Mouse (Mus musculus) MEL (cell line): ENCODE data around the gene Plekhg3. TPM values are rescaled to one million over a fixed set of nuclear protein-coding genes. Genes with fewer than 3 reads are reported as not detected.

ENCODE experiments used
- DNase-seq: peaks from one replicate; pipeline ENCODE4 v3.0.0; 2011; ENCODE audit warnings: low read depth, low spot score
- H3K27ac ChIP-seq: 2 replicates; pipeline ENCODE4 v1.5.1; 2012; ENCODE audit warnings: low read depth, mild to moderate bottlenecking, control low read depth, low read length, moderate library complexity; ENCODE audit not compliant: control insufficient read depth
- H3K27me3 ChIP-seq, 2 experiments: fragments of 150-350 bp in 1 of 2; sonication (generic) in 1 of 2; 2 replicates each; pipeline ENCODE4 v1.6.1; 2012; ENCODE audit warnings: low read length in 2 of 2, mild to moderate bottlenecking in 2 of 2, improper control_type of control experiment in 1 of 2, moderate library complexity in 1 of 2; ENCODE audit not compliant: insufficient read depth in 2 of 2, control insufficient read depth in 1 of 2
- H3K36me3 ChIP-seq, 2 experiments: 2 replicates each; pipeline ENCODE4 v1.6.1; 2012 to 2014; ENCODE audit warnings: low read length in 2 of 2, improper control_type of control experiment in 1 of 2, inconsistent platforms in 1 of 2, mild to moderate bottlenecking in 1 of 2; ENCODE audit not compliant: insufficient read depth in 2 of 2, control insufficient read depth in 1 of 2
- H3K4me1 ChIP-seq, 2 experiments: fragments of 150-350 bp in 1 of 2; sonication (generic) in 1 of 2; 2 replicates each; pipeline ENCODE4 v1.6.1; 2012; ENCODE audit warnings: low read length in 2 of 2, improper control_type of control experiment in 1 of 2, mild to moderate bottlenecking in 1 of 2; ENCODE audit not compliant: insufficient read depth in 2 of 2, control insufficient read depth in 1 of 2
- H3K4me3 ChIP-seq, 2 experiments: fragments of 150-350 bp in 1 of 2; sonication (generic) in 1 of 2; 2 replicates each; pipeline ENCODE4 v1.5.1; 2012; ENCODE audit warnings: low read depth in 2 of 2, low read length in 2 of 2, mild to moderate bottlenecking in 2 of 2, moderate library complexity in 2 of 2, control low read depth in 1 of 2, improper control_type of control experiment in 1 of 2; ENCODE audit not compliant: control insufficient read depth in 1 of 2, insufficient read depth in 1 of 2
- H3K79me2 ChIP-seq: 2 replicates; pipeline ENCODE4 v1.6.1; 2012; ENCODE audit warnings: mild to moderate bottlenecking, low read length, moderate library complexity; ENCODE audit not compliant: control insufficient read depth, poor library complexity, insufficient read depth
- H3K9ac ChIP-seq: 2 replicates; pipeline ENCODE4 v1.6.1; 2012; ENCODE audit warnings: low read depth, mild to moderate bottlenecking, control low read depth, low read length, moderate library complexity; ENCODE audit not compliant: control insufficient read depth, poor library complexity, severe bottlenecking
- H3K9me3 ChIP-seq: fragments of 150-350 bp; sonication (generic); replicated peaks from 2 replicates; pipeline ENCODE4 v1.6.1; 2012; ENCODE audit warnings: mild to moderate bottlenecking, low read length, improper control_type of control experiment, moderate library complexity; ENCODE audit not compliant: insufficient read depth
- BHLHE40 ChIP-seq: IDR thresholded peaks from 2 replicates; pipeline ENCODE4 v1.6.1; 2012; ENCODE audit warnings: low read depth, mild to moderate bottlenecking, inconsistent platforms, low read length, improper control_type of control experiment, borderline replicate concordance
- CTCF ChIP-seq, 3 experiments: IDR thresholded peaks in 2 of 3; conservative IDR thresholded peaks in 1 of 3; 2 replicates each; pipeline ENCODE4 v1.5.1; 2011 to 2012; ENCODE audit warnings: low read length in 3 of 3, low read depth in 2 of 3, mild to moderate bottlenecking in 2 of 3, improper control_type of control experiment in 1 of 3, inconsistent platforms in 1 of 3, mixed read lengths in 1 of 3, moderate library complexity in 1 of 3; ENCODE audit not compliant: control insufficient read depth in 1 of 3, insufficient read depth in 1 of 3, poor library complexity in 1 of 3, severe bottlenecking in 1 of 3
- ELF1 ChIP-seq: IDR thresholded peaks from 2 replicates; pipeline ENCODE4 v1.6.1; 2014; ENCODE audit warnings: low read depth, mild to moderate bottlenecking, inconsistent platforms, low read length, improper control_type of control experiment, moderate library complexity
- ETS1 ChIP-seq: IDR thresholded peaks from 2 replicates; pipeline ENCODE4 v1.6.1; 2012; ENCODE audit warnings: low read depth, mild to moderate bottlenecking, inconsistent platforms, low read length, improper control_type of control experiment, moderate library complexity
- MAFK ChIP-seq: IDR thresholded peaks from 2 replicates; pipeline ENCODE4 v1.6.1; 2011; ENCODE audit warnings: low read depth, mild to moderate bottlenecking, low read length, improper control_type of control experiment, borderline replicate concordance
- MAZ ChIP-seq: IDR thresholded peaks from 2 replicates; pipeline ENCODE4 v1.6.1; 2012; ENCODE audit warnings: low read depth, mild to moderate bottlenecking, inconsistent platforms, low read length, improper control_type of control experiment
- MEF2A ChIP-seq: IDR thresholded peaks from 2 replicates; pipeline ENCODE4 v1.6.1; 2014; ENCODE audit warnings: low read depth, mild to moderate bottlenecking, inconsistent platforms, low read length, improper control_type of control experiment; ENCODE audit not compliant: poor library complexity, insufficient replicate concordance, severe bottlenecking; ENCODE audit errors: extremely low read depth
- MYB ChIP-seq: IDR thresholded peaks from 2 replicates; pipeline ENCODE4 v1.6.1; 2011; ENCODE audit warnings: mild to moderate bottlenecking, low read depth, low read length, improper control_type of control experiment
- NRF1 ChIP-seq: IDR thresholded peaks from 2 replicates; pipeline ENCODE4 v1.6.1; 2014; ENCODE audit warnings: low read depth, mild to moderate bottlenecking, inconsistent platforms, low read length, improper control_type of control experiment, moderate library complexity; ENCODE audit not compliant: poor library complexity, insufficient read depth, severe bottlenecking
- POLR2A ChIP-seq, 2 experiments: IDR thresholded peaks; 2 replicates each; pipeline ENCODE4 v1.6.1; 2011 to 2012; ENCODE audit warnings: low read length in 2 of 2, mild to moderate bottlenecking in 2 of 2, control low read depth in 1 of 2, improper control_type of control experiment in 1 of 2, low read depth in 1 of 2, moderate library complexity in 1 of 2; ENCODE audit not compliant: control insufficient read depth in 1 of 2, insufficient read depth in 1 of 2, poor library complexity in 1 of 2
- RCOR1 ChIP-seq: IDR thresholded peaks from 2 replicates; pipeline ENCODE4 v1.6.1; 2012; ENCODE audit warnings: low read depth, mild to moderate bottlenecking, inconsistent platforms, low read length, improper control_type of control experiment
- TAL1 ChIP-seq: IDR thresholded peaks from 2 replicates; pipeline ENCODE4 v1.6.1; 2012; ENCODE audit warnings: mild to moderate bottlenecking, inconsistent platforms, low read length, moderate library complexity, mixed read lengths
- UBTF ChIP-seq: IDR thresholded peaks from 2 replicates; pipeline ENCODE4 v1.6.1; 2012; ENCODE audit warnings: low read depth, mild to moderate bottlenecking, inconsistent platforms, low read length, improper control_type of control experiment, moderate library complexity, borderline replicate concordance; ENCODE audit not compliant: insufficient read depth
- USF1 ChIP-seq: IDR thresholded peaks from 2 replicates; pipeline ENCODE4 v1.6.1; 2014; ENCODE audit warnings: low read depth, mild to moderate bottlenecking, inconsistent platforms, low read length, improper control_type of control experiment, moderate library complexity
- USF2 ChIP-seq, 2 experiments: IDR thresholded peaks; 2 replicates each; pipeline ENCODE4 v1.6.1; 2011 to 2012; ENCODE audit warnings: improper control_type of control experiment in 2 of 2, low read length in 2 of 2, borderline replicate concordance in 1 of 2, inconsistent platforms in 1 of 2, low read depth in 1 of 2, mild to moderate bottlenecking in 1 of 2; ENCODE audit not compliant: insufficient read depth in 1 of 2
- ZKSCAN1 ChIP-seq: IDR thresholded peaks from 2 replicates; pipeline ENCODE4 v1.6.1; 2012; ENCODE audit warnings: low read depth, mild to moderate bottlenecking, inconsistent platforms, low read length, improper control_type of control experiment, moderate library complexity
- ZNF384 ChIP-seq: IDR thresholded peaks from 2 replicates; pipeline ENCODE4 v1.6.1; 2012; ENCODE audit warnings: low read depth, mild to moderate bottlenecking, inconsistent platforms, low read length, improper control_type of control experiment
- polyA plus RNA-seq, 2 experiments: library from polyadenylated mRNA; stranded (reverse) in 1 of 2; unstranded in 1 of 2; fragments of >175 nt in 1 of 2; fragments of >200 nt in 1 of 2; gene quantifications; 2 replicates each; pipeline versions ENCODE4 v1.2.1 to v1.2.4; 2012; ENCODE audit warnings: low replicate concordance in 2 of 2, low read depth in 1 of 2; ENCODE audit not compliant: insufficient read length in 2 of 2, insufficient read depth in 1 of 2, missing spikeins in 1 of 2
- total RNA-seq: library from RNA; depleted of rRNA; stranded (reverse); fragments of 300-350 nt; gene quantifications from 2 replicates; pipeline ENCODE4 v1.2.3, GENCODE M21; 2012

Plekhg3 gene
- total and polyA plus RNA-seq, 3 experiments = 0.92 to 7.0 TPM; not detected in 1

DNA sequence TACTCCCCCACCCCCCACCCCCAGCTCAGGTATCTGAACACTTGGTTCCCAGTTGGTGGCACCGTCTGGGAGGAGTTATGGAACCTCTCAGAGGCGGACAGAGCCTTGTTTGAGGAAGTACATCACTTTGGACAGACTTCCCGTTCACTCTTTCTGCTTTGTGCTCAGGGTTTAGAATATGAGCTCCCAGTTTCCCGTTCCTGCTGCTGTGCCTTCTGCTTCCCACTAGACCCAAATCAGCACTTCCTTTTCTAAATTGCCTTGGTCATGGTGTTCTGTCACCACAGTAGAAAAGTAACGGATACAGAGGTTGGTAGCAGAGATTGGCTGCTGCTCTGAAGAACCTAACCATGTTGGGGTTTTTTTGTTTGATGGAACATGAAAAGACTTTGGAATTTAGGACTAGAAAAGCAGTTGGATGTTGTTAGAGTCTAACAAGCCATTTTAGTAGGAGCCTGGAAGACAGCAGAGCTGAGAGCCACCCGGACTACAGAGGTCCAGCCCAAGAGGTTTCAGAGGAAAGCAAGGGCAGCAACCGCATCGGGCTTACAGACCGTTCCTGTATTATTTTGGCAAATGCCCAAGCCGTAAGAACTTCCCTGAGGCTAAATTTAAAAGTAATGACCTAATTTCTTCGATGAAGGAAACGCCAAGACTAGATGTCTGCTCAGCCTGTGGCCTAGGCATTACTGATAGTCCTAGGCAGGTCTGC, 84.3 kb downstream of the Plekhg3 start (continued):
- TF ChIP-seq UBTF (no peak), POLR2A (IDR thresholded peaks at IDR 0.05; ENCODE audit: control insufficient read depth in 1 of 2, insufficient read depth in 1 of 2, low read depth in 1 of 2, low read length in 2 of 2, poor library complexity in 1 of 2) (no peak)

GRCm38 (mm10) chr12:76615580-76615937, 84.9 kb downstream of the Plekhg3 start:
- no peak overlapping the region for H3K27ac ChIP-seq
- H3K36me3 ChIP-seq = no peaks in the 10 kb centered on the region

GRCm38 (mm10) chr12:76618175-76618574, 87.5 kb downstream of the Plekhg3 start:
- no peaks in the 10 kb centered on the region for H3K79me2 ChIP-seq
- H3K4me1 ChIP-seq = no peaks in the 10 kb centered on the region
- H3K36me3 ChIP-seq = no peaks in the 10 kb centered on the region
- no peaks in the 10 kb centered on the region for H3K9me3 ChIP-seq
- H3K4me3 ChIP-seq = no peak overlapping the region
- DNase-seq = no peak
- no peak for TF ChIP-seq MAFK
- TF ChIP-seq POLR2A (IDR thresholded peaks at IDR 0.05; ENCODE audit: control insufficient read depth in 1 of 2, insufficient read depth in 1 of 2, low read depth in 1 of 2, low read length in 2 of 2, poor library complexity in 1 of 2) = no peak
- TF ChIP-seq MYB = no peak
- no peak for TF ChIP-seq MAZ
- no peak for TF ChIP-seq ELF1
- TF ChIP-seq USF2 (IDR thresholded peaks at IDR 0.05; ENCODE audit: borderline replicate concordance in 1 of 2, insufficient read depth in 1 of 2, low read depth in 1 of 2, low read length in 2 of 2) = no peak
- no peak for TF ChIP-seq USF1
- no peak for TF ChIP-seq ZNF384
- no peak for TF ChIP-seq TAL1
- no peak for TF ChIP-seq ZKSCAN1
- no peak for TF ChIP-seq NRF1
- no peak overlapping the region for H3K9ac ChIP-seq
- no peak overlapping the region for H3K27ac ChIP-seq
- H3K27me3 ChIP-seq = no peaks in the 10 kb centered on the region

More at GRCm38 (mm10) chr12:76615580-76615937, 84.9 kb downstream of the Plekhg3 start:
- Histone ChIP-seq H3K27me3 (no peaks in the 10 kb centered on the region), H3K4me3 (no peak overlapping the region), H3K4me1 (no peaks in the 10 kb centered on the region), H3K9ac (no peak overlapping the region), H3K79me2 (no peaks in the 10 kb centered on the region), H3K9me3 (no peaks in the 10 kb centered on the region)
- TF ChIP-seq CTCF (IDR thresholded peaks at IDR 0.05 in 2 of 3, conservative IDR thresholded peaks at IDR 0.05 in 1 of 3; ENCODE audit: control insufficient read depth in 1 of 3, insufficient read depth in 1 of 3, low read depth in 2 of 3, low read length in 3 of 3, poor library complexity in 1 of 3, severe bottlenecking in 1 of 3) (no peak), MAZ (no peak), RCOR1 (no peak), POLR2A (IDR thresholded peaks at IDR 0.05; ENCODE audit: control insufficient read depth in 1 of 2, insufficient read depth in 1 of 2, low read depth in 1 of 2, low read length in 2 of 2, poor library complexity in 1 of 2) (no peak), MEF2A (no peak), BHLHE40 (no peak), ETS1 (no peak)
- no peak for DNase-seq
